Mouse (Mus musculus) spleen, adult 2 months (tissue): ENCODE measurements at regions not wholly inside any gene's neighbourhood (a gene's known extent, or its start where the extent isn't known, plus 50 kb on each side); places are given as distances from the start of the nearest gene placed in this dataset.

Source experiments
- CTCF ChIP-seq: fragments of 200-500 bp; IDR thresholded peaks from 2 replicates; pipeline ENCODE4 v1.5.1; 2011; ENCODE audit warnings: mild to moderate bottlenecking, inconsistent platforms; ENCODE audit not compliant: insufficient read depth, insufficient read length, insufficient replicate concordance; ENCODE audit errors: extremely low read depth
- POLR2A ChIP-seq: fragments of 200-500 bp; IDR thresholded peaks from 2 replicates; pipeline ENCODE4 v1.6.1; 2011; ENCODE audit warnings: low read depth, low read length, inconsistent platforms

DNA sequence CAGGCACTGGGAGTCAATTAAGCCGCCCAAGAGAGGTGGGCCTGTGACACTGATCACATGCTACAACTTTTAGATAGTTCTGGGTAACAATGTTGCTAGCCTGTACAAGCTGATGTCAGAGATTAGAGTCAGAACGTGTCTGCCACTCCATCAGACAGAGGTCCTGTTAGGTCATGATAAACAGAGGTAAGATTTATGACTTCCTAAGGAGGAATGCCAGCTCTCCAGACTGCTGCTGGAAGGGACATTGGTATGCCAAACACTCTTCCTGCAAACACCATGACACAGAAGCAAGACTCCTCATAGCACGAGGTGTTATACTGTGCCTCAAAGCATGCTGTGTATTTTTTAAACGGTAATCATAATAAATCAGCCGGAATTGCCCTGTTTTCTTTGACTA lies 83.6 kb upstream of the Cabcoco1 start:
- TF ChIP-seq CTCF (no peak), POLR2A (no peak)
